Mouse (Mus musculus) cerebellum, postnatal 10 days (tissue): ENCODE measurements at regions not wholly inside any gene's neighbourhood (a gene's known extent, or its start where the extent isn't known, plus 50 kb on each side); places are given as distances from the start of the nearest gene placed in this dataset.
"Not testable (repeated sequence)": the region's sequence is repeated elsewhere in the genome, so short reads cannot be mapped to it uniquely, and the experiment has no call there.

Experiments
- DNase-seq, 2 experiments: peaks; one replicate each; pipeline ENCODE4 v3.0.0; 2021; ENCODE audit warnings: mixed read lengths in 2 of 2

DNA sequence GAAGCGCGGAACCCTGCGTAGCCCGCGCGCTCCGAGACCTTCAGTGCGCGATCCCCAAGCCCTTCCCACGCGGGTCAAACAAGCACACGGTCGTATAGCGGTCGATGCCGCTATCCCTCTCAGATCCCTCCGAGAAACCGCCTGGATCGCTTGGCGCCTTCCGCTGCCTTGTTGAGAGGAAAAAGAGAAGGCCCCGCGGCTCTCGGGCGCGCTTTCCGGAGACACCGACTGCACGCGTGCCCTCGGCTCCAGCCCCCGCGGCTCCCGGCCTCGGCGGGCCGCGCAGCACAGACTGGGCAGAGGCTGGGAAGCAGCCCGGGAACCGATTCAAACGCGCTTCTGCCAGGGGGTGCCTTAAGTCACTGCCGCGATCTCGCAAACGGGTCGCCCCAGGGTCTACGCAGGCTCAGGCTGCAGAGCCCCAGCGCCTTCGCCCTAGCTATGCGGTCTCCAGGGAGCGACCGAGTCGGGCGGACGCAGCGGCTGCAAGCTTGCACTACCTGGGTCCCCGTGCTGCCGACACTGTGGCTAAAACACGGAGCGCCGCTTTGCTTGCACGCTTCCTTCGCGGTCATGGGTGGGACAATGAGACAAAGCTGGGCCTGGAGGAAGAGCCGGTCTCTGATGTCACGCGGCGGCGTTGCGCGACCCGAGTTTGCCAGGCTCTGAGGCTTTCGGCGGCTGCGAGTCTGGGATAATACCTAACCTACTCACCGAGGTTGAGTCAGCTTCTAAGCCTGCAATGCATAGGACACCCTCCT, 87.3 kb downstream of the Crisp4 start:
- peak; percentile 66 to 68 for DNase-seq

DNA sequence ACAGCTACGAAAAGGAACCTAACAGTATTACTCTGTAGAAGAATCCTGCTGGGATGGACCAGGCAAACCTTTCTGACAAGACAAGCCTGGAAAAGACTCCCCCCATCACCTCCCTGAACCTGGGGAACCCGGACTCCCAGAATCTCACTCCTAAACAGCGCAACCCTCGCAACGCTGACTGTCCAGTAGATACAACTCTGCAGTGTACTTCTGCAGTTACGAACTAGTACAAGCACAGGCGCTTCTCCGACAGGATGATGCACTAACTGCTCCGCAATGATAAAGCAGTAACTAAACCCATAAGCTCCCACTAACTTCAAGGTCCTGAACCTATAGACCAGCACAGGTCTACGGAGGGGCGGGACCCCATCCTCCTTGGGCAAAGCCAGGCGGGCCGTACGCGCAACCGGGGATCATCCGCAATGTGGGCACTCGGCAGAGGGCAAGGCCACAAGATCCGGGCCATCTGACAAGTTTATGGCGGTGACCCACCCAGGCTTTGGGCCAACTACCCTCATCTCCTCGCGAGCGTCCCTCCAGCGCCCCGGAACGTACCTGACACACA, 88.0 kb downstream of the Crisp4 start:
- peak; percentile 58 to 61 for DNase-seq

DNA sequence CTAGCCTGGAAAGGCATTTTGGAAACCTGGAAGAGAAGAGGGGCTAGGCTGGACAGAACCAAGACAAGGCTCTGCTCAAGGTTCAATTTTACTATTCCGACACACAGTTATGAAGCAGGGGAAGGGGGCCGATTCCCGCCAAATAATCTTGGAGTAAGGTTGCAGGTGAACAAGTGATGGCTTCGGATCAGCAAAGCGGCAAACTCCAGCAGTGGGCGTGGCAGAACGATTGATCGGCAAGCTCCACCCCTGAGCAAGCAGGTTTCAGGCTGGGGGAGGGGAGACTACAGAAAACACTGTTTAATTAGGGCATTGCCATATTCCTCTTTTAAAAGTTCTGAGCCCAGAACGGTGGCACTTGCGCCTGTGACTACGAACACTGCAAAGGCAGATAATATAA, 88.7 kb downstream of the Crisp4 start:
- peak; percentile 10 to 23 for DNase-seq

DNA sequence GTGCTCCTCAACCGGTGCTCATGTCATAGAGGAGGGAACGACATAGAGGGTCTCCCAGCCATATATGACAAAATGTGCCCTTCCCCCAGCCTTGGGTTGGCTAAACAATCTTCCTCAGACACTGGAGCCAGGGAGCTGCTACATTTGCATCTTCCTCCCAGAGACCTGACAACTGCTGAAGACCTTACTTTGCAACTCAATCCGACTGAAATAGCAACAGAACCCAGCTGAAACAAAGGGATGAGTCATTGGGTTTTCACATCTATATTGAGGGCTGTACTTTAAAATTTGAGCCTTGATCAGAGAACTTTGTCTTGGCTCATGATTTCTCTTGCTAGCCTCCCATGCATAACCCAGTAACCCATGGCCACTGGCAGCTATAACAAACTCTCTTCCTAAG, 115.5 kb downstream of the Crisp4 start:
- no peak for DNase-seq

DNA sequence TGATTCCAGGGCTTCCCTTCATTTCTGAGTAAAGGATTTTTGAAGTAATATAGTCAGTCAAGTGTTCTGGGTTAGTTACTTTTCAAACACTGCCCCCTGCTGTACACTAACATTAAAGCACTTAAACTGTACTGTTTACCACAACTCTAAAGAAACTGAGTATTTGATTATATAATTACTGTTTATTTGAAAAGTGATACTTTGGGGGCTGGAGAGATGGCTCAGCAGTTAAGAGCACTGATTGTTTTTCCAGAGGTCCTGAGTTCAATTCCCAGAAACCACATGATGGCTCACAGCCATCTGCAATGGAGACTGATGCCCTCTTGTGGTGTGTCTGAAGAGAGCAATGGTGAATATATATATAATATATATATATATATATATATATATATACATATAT, 132.8 kb downstream of the Crisp4 start:
- peak; percentile 26 to 42 for DNase-seq

DNA sequence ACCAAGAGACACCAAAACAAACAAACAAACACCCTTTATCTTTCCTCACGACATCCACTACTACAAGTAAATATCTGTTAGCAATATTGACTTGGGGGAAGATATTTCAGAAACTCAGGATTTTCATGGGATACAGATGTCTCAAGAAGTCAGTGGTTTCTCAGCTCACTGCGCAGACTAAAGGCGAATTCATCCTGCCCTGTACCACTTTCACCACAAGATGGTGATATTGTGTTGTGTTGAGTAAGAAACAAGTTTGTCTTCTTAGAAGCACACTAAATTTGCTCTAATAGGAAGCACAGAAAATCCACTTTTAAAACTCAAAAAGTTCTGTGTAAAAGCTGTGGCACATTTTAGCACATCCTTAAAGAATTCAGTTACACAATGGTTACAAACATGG, 165.1 kb downstream of the Crisp4 start:
- DNase-seq: peak; percentile 59 to 70

DNA sequence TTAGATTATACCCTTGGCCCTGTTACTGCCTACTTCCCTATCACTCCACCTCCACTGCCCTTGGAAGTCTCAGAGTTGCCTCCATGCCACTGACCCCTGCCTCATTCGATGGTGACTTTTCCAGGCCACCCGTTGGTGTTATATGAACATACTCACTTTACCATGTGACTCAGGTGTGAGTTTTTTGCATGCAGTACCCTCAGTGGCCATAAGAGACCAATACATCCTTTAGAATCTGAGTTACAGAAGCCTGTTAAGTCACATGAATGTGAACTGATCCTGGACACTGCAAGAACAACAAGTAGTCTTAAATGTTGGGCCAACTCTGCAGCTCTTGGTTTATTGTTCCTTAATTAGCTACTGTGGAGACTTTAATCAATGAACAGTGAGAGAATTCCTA, 167.6 kb downstream of the Crisp4 start:
- DNase-seq: no peak

DNA sequence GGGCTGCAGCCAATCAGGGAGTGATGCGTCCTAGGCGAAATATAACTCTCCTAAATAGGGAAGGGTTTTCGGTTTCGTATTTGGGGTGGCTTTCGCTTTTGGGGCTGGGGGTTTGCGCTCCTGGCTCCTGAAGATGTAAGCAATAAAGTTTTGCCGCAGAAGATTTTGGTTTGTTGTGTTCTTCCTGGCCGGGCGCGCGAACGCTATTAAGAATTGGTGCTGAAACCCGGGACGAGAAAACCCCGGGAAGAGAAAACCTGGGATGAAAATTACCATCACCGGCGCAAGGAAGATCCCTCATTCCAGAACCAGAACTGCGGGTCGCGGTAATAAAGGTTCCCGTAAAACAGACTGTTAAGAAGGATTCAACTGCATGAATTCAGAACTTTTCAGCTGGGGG, 188.8 kb downstream of the Crisp4 start:
- not testable (repeated sequence) for DNase-seq

DNA sequence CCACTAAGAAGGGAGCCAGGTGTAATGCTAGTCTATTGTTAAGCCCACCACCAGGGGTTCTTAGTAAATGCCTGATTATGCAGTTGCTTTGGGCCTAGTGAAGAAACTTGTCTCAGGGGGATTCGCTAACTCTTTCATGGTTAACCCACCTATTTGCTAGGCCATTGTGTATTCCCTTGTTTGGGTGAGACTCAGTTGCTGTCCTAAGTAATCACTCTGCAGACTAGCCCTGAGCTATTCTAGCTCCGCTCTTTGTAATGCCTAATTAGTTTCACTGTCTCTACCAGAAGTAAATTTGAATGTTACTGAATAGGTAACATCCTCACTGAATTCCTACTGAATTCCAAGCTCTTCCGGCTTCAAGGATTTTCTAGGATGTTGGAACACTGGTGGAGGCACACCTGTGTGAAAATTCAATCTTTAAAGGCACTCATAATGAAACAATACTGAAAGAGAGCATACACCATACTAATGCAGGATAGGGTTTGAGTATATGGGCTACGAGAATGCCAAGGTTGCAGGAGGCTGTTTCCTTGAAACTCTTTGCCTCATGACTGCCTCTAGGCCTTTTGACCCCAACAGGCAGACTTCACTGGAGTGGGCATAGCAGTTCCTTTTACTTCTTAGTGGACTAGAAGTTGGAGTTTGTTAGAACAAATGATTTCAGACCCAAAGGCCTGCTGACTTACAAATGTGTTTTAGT, 213.4 kb downstream of the Crisp4 start:
- not testable (repeated sequence) for DNase-seq
